Mouse (Mus musculus) layer of hippocampus, postnatal 14 days (tissue): ENCODE results near the gene Cacnb4. TPM values are rescaled to one million over a fixed set of nuclear protein-coding genes. Genes with fewer than 3 reads are reported as not detected.

Experiments used
- DNase-seq, 2 experiments: peaks; one replicate each; pipeline ENCODE4 v3.0.0; 2021 to 2022; ENCODE audit warnings: low spot score in 2 of 2, mixed read lengths in 1 of 2
- total RNA-seq, 2 experiments: library from RNA; stranded (reverse); gene quantifications; 2 replicates each; pipeline ENCODE4 v1.2.3; 2021

Gene Cacnb4
- total RNA-seq, 2 experiments from 2014 or later = 61.0 to 72.8 TPM

DNA sequence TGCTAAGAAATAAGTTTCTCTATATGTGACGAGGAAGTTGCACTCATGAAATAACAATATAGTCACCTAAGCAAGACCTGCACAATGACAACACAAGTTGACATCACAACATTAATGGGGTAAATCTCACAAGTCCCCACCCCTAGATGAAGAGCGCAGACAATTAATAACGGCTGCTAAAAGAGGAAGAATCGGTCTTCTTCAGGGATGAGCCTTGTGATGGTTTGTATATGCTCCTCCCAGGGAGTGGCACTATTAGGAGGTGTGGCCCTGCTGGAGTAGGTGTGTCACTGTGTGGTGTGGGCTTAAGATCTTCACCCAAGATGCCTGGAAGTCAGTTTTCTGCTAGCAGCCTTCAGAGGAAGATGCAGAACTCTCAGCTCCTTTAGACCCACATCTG lies 70.3 kb downstream of the Cacnb4 start:
- no peak for DNase-seq

DNA sequence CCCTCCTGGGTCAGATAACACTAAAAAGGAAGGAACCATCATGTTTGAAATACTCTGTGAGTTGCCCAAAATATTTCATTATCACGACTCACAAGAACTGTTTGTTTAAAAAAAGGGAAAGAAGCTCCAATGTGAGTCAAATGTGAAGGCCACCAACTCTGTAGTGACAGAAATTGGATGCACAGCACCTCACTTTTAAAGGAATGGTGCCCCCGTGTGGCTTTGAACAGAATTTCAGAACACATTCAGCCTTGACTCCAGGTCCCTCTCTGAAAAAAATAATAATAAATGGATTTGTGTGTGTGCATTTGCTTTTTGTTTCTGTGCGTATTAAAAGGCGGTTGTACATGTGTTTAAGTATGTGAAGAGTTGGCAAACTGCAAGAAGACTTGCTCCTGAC lies 71.3 kb downstream of the Cacnb4 start:
- peak; percentile 66 to 79 for DNase-seq

DNA sequence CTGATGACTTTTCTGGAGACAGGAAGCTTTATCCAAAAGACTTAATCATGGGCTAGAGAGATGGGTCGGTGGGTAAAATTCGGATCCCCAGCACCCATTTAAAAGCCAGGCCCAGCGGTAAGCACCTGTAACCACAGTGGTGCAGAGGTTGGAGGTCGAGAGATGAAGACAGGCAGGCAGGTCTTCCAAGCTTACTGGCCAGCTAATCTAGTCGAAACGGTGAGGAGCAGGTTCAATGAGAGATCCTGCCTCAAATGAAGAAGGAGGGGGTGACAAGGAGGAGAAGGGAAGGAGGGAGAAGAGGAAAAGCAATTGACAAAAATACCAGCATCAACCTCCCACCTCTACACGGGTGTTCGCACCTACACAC lies 72.0 kb downstream of the Cacnb4 start:
- no peak for DNase-seq

DNA sequence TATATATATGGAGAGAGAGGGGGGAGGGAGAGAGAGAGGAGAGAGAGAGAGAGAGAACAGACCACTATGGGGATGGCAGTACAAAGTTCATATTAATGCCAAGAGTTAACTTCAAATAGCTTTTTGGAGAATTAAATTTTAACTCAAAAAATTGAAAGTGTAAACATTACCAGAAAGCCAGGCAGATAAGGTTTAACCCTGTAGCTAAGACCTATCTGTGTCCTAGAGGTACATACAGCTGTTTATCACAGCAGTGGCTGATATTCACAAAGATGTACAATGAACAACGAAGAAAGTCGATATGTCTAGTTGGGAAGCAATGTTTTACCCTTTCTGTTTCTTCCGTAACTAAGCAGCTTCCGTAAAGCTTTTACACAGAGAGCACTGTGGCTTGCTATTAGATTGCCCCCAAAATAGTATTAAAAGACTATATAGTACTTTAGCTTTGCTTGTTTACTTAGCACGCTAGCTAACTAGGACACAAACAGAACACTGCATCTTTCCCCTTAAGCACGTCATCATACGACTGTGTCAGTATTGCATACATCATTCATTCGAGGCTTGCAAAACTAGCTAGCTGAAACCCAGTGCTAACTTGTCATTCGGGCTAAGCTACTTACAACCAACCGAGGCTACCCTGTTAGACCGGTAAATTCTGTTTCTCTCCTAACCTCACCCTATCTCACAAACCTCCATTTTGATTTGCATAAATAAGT lies 72.5 kb downstream of the Cacnb4 start:
- no peak for DNase-seq

DNA sequence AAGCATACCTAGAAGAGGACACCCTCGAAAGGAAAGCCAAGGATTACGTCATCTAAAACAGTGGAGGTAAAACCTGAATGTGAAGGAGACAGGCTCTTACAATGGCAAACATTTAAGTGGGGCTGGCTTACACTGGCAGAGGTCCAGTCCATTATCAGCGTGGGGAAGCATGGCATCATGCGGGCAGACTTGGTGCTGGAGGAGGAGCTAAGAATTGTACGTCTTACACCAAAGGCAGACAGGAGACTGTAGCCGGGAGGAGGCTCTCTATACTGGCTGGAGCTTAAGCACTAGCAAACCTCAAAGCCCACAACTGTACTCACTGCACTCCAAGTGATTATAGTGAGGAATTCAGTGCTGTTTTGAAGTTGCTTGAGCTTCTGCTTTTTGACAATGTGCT lies 73.2 kb downstream of the Cacnb4 start:
- DNase-seq = no peak

DNA sequence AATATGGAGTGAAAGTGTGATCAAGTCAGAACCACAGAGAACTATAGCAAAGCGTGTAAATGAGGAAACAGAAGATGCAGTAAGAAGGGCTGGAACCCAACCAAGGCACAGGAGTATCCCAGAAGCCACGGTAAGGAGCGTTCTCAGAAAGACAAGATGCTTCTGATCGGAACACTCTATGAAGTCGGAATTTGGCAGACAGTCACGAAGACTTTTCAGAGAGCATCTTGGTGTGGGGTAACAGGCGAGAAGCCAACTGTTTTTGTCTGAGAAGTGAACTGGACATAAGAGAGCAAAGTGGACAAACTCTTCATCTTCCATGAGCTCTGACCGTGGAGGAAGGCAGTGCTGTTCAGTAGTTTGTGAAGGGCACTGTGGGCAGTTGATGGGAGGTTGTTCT lies 73.7 kb downstream of the Cacnb4 start:
- DNase-seq = no peak

DNA sequence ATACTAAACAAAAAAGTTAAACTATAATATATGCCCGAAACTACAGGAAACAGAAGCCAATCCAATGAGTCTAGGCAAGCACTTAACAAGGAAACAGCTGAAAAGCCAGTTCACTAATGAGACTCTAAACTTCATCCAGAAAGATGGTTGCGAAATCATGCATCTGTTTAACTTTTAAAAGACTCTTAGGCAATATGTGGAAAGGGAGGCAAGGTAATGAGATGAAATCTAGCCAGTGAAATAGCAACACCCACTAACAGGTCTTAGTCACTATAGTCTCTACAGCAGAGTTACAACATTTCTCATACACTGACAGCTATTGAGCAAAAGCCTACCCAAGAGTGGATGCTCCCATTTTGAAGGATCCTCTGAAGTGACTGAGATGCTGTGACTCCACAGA lies 74.4 kb downstream of the Cacnb4 start:
- DNase-seq = no peak

DNA sequence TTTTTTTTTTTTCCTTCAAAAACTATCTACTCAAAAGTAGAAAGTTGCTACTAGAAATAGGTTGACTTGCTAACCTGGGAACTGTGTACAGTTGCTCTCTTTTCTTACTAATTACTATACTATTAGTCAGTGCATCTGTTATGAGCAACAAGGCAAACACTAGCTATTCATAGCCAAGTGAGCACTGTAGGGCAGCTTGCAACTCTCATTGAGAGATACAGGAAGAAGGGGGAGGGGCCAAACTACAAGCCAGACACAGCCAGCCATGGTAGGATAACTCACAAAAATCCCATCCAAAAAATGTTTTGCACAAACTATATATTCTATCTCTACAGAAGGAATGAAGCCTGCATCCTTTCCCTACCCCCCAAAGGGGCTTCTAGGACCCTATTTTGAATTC lies 79.1 kb downstream of the Cacnb4 start:
- DNase-seq = no peak

DNA sequence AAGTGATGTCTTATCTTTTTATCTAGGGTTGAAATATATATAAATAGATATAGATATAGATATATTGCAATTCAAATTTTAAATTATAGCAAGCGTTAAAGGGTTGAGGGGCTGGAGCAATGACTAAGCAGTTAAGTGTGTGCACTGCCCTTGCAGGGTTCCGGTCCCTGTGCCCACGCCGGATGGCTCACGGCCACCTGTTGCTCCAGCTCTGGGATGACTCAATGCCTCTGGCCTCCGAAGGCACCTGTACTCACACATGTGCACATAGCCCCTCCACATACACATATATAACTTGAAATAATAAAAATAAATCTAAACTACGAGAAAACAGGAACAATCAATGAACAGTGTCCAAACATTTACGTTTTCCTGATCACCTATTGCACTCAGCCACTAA lies 82.8 kb downstream of the Cacnb4 start:
- DNase-seq = no peak

DNA sequence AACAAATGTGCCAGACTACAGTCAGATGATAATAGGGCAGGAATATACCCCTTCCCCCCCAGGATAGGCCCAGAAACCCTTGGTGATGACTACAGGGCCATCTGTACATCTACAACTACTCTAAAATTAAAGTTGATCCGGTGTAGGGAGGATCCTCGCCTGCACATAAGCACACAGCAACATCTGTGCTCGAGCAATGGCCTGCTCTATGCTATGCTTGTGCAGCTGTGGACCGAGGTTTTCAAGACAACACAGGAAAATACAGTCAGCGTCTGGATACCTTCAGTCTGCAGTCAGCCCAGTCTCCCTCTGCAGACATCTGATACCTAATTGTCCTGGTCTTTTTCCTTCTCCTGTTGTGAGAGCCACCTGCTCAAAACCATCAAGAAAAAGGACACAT lies 83.4 kb downstream of the Cacnb4 start:
- no peak for DNase-seq

DNA sequence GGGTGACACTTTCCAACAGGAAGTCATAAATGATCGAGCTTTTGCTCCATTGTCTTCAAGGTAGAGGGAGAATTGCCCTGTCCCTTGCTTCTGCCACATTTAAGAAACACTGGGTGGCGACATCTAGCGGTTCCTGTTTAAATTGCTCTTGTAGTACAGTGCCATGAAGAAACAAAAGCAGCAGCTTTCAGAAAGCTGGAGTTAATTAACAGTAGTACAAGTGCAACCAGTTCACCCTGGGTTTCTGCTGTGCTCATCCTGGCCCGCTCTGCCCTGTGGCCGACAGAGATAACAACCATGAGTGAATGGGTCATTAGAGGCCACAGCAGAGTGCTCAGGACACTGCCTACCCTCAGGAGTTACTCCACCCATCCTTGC lies 85.7 kb downstream of the Cacnb4 start:
- DNase-seq = peak; percentile 68 to 90

DNA sequence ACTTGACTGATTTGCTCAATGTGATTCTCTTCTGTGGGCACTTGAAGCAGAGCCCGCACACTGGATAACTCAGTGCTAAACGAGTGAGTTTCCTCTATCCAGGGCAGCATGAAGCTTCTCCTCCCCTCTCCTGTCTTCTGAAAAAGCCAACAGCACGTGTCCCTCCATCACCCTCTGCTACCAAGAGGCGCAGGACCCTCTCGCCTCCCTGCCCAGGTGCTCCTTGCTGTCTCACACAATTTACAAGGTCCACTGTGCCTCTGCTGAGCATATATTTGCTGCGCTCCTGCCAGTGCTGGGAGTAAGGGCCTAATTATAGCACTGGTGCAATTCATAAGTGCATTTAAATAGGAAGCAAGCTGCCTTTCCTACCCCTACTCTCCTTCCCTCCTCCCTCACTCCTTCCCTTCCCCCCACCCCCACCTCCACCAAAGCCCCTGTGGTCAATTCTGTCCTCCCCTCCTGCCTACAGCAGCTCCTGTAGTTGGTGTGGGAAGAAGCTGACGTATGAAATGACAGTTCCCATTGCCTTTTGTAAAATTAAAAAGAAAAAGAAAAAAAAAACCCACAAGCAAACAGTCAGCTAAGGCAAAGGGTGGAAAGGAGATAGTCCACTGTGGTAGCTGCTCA lies 86.2 kb downstream of the Cacnb4 start:
- no peak for DNase-seq

DNA sequence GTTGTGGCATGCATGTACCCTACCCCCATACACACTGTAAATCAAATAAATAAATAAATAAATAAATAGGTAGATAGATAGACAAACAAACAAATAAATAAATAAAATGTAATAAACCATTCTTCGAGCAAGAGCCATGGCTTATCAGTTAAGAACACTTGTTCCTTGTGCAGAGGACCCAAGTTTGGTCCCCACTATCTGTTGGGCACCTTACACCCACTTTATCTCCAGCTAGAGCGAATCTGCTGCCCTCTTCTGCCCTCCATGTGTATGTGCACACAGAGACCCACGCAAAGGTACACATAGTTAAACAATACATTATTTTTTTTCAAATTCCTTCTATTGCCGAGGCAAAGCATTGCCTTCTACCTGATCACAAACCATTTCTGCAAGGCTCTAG lies 87.1 kb downstream of the Cacnb4 start:
- no peak for DNase-seq

DNA sequence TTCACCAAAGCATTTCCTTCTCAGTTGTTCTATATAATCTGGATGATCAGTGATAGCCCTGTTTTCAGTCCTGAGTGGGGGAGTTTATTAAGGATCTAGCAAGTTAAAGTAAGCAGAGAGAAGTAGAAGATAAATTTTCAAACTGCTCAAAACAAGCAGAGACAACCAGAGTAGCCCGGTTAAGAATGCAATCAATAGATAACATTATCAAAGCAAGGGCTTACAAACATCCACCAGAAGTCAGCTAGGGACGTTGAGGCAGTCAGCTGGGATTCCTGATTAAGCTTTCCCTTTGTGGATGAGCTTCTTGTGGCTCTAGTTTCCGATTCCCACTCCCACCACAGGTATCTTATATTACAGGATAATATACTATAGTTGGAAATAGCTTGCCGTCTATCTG lies 91.2 kb downstream of the Cacnb4 start:
- DNase-seq = no peak

DNA sequence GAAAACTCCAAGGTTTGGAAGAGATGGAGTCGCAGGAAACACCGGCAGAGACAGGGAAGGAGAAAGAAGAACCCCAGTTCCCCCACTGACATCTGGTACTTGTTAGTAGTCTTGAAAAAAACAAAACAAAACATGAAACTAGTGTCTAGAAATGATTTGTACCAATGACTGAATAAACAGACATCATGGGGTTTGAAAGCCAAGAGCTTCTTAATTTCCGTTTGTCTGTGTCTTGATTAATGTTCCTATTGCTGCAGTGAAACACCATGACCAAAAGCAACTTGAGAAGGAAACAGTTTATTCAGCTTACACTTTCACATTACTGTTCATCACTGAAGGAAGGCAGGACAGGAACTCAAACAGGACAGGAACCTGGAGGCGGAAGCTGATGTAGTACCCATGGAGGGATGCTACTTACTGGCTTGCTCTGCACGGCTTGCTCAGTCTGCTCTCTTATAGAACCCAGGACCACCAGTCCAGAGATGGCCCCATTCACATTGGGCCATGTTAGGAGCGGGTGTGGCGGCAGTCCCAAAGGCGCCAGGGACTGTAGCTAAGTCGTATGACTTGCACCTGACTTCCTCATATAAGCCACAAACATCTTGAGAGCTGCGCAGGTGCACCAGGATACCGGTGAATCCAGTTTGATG lies 95.4 kb downstream of the Cacnb4 start:
- no peak for DNase-seq

DNA sequence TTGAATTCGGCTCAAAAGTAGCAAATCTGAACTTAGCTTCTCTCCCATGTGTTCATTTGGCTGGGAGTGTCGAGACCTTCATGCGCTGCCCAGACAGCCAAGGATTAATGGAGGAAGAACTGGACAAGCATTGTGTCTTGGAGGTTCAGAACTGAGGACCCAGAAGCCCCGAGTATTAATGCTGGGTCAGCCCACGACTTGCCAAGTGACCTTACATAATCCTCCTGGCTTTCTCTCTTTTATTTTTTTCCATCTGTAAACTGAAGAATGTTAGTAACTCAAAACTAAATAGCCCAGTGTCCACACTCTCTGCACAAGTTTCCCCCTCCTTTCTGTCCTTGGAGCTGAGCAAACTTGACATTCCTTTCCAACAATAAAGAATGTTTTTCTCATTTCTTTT lies 95.9 kb downstream of the Cacnb4 start:
- no peak for DNase-seq

DNA sequence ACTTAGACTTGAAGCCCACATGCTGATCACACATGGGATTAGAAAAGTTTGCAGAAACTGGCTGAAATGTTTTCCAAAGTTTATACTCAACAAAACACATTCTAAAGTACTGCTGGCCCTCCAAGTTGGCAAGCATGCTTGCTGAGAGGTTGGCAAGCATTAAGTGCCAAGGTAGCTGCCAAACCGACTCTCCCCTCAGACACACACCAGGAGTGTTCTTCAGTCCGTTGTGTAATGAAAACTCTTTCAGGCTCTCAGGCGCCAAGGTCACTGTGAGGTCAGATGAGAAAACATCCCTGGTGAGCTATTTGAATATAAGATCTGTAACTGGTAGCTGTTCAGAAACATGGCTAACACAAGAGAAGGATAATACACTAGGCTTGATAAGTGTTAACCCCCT lies 97.8 kb downstream of the Cacnb4 start:
- no peak for DNase-seq

DNA sequence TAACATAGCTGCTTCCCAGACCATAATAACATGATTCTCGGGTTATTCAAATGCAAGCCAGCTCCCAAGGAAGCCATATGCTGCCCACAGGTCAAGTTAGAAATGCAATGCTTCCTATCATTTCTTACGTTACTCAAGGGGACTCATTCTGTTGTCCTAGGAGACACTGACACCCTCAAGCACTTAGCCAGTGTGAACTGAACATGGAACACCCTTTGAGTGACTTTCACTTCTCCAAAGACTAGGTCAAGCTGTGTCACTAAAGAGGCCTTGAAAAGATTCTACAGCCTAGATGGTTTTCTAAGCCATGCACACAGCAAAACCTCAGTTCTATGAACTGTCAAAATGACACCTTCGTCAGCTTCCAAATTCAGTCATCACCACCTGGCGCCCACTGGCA lies 98.9 kb downstream of the Cacnb4 start:
- no peak for DNase-seq

DNA sequence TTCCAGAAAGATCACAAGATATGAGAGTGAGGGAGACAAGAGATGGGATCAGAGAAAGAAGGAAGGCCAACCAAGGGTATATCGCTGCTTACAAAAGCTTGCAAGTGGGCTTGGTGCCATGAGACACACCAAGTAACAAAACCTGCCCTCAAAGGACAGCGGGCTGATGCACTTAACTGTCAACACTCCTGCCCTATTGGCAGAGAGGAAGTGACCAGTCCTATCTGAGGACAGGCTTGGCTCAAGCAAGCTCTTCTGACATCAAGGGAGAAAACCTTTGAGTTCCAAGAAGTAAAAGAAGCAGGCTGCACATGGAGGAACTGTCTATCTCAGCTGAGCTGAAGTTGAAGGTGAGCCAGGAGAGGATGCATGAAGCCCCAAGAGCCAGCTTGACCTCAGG lies 100.1 kb downstream of the Cacnb4 start:
- DNase-seq = no peak

DNA sequence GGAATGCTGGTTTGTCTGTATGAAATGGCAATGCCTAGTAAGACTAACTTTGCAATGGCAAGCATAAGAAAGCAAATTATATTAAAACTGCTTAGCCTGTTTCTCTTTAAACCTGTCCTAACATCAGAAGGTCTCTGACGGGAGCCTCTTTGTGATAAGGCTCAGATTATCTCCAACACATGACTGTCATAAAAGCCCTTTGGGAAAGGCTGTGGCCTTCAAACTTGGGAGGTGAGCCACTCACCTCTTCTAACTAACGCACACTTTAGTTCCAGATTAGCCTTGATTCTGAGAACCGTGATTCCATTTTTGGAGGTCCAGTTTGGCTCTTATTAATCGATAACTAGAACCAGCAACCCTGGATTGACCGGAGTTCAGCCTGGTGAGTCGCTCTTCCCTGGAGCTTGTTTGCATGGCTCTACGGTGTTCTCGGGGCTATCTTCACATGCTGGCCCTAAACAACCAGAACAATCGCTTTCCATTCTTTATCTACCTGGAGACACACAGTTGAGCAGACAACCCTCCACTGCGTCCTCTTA lies 100.9 kb downstream of the Cacnb4 start:
- DNase-seq = no peak

DNA sequence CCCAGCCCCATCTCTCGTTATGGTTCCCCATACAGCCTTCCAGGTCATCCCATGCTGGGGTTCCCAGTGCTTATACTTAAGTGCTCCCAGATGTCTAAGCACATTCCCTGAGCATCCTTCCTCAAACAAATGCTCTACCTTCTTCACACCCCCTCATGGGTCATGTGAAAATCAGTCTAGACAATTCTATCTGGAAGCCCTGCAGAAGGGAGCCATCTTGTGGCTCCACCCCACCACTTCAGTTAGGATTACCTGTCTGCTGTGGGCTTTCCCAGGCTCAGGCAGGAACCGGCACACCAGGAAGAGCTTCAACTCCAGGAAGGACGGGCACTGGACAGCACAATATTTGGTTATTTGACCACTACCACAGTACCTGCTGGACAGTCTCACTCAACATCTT lies 101.7 kb downstream of the Cacnb4 start:
- DNase-seq = no peak

DNA sequence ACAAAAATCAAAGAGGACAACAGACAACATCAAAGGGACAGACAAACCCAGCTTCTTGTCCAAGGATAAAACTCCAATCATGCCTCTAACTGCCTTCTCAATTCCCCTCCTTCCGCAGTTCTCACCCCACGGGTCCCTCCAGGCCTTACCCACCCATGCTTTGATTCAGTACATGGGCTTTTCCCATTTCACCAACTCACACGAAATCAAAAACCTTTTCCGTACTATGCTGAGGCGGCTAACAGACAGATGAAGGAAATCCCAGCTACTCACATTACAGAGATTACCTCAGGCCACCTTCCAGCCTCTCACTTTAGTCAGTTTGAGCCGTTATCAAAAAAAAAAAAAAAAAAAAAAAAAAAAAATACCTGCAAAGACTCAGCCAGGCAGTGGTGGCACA lies 104.4 kb downstream of the Cacnb4 start:
- DNase-seq = no peak
